Mouse (Mus musculus): ENCODE measurements around the gene Tiam2.
"Not testable (repeated sequence)": the region's sequence is repeated elsewhere in the genome, so short reads cannot be mapped to it uniquely, and the experiment has no call there.

Tiam2 gene

DNA sequence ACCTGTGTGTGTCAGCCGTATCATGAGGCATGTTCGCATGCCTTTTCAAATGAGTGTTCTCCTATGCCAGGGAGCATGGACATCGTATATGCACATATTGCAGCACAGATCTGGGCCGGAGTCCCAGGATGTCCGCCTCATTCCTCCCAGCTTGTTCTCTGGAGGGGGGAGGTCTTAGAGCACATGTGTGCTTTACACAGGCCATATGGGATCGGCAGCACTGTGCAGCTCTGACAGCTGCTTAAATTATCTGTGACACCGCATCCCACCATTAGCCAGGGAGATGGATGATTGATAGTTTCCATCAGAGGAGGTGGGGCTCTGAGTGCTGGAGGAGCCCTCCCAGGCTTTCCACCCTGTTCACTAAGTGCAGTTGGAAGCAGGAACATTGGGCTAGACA lies 12.4 kb downstream of the Tiam2 start:
- no peak for DNase-seq (ENCODE audit: low read depth, low spot score)

- DNase-seq (ENCODE audit: low read depth, low spot score), result no peak
Measured at GRCm38 (mm10) chr17:3344872-3345271, 18.5 kb downstream of the Tiam2 start.

DNA sequence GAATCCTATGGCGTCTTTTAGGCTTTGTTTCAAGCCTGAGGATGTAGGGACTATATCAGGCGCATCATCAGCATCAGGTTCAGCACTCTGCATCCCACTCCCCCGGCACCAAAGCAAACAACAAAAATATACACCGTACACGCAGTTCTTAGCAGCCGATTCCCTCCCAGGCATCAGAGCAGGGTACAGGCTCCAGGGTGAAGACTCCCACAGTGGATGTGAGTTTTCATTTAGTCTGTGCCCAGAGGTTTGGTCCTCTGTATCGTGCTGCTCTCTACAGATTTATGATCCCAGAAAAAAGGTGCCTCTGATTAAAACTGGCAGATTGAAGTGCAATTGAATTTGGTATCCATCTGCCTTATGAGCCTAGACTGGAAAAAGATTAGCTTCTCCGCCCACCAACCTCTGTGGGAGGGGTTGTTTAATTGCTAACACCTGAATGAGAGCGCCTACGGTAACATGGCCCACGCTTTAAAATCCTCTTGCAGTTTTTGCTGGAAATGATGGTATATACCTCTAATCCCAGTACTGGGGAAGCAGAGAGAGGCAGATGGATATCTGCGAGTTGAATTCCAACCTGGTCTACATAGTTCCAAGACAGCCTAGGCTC lies 19.0 kb downstream of the Tiam2 start:
- DNase-seq (ENCODE audit: low read depth, low spot score), result no peak

DNA sequence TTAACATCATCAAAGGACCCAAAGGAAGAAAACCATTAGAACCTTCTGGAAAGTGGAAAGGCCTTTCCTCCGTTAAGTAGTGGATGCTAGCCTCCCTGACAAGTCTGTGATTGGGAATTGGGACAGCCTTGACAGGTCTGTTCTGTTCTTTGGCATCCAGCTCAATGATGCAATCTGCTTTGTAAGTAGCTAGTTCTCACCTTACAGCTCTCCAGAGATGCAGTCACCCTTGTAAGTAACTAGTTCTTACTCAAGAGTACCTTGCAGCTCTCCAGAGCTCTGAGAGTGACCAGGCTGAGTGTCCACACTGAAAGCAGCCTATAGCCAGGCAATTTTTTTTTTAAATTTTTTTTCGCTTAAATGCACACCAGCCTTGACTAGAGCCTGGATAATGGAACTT lies 21.4 kb downstream of the Tiam2 start:
- no peak for DNase-seq (ENCODE audit: low read depth, low spot score)

DNA sequence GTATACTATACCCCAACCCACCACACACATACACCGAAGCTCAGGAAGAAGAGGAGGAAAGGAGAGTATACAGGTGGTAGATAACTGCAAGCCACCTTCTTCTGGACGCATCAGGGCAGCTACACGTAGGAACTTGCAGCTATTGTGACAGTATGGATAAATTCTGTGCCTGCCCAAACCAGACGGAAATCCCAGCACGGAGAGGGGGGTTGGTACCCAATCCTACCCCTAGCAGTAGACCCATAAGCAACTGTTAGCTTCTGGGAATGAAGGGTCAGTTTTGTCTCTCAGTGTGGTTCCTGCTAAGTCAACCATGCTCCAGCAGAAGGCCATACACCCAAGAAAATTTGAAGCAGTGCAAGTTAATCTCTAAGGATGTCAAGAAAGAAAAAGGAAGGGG lies 23.0 kb downstream of the Tiam2 start:
- DNase-seq (ENCODE audit: low read depth, low spot score), result no peak

- no peak for DNase-seq (ENCODE audit: low read depth, low spot score)
Measured at GRCm38 (mm10) chr17:3349939-3350338, 23.6 kb downstream of the Tiam2 start.

GRCm38 (mm10) chr17:3350405-3350804 lies 24.0 kb downstream of the Tiam2 start:
- DNase-seq (ENCODE audit: low read depth, low spot score), result no peak

DNA sequence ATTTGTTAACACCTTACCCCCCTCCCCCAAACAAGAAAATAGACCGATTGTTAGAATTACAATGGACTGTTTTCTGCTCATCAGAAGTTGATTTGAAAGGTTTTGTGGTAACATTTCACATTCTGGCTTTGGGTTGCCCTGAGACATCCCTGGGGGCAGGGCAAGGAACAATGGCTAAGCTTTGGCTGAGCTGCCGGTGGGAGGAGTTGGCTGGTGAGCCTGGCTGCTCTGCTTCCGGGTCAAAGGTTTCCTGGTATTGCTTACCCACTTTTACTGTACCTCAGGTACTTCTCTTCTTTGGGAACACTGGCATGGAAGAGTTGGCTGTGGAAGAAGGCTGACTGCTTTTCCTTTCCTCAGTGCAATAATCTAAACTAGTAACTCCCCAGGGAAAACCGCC lies 25.3 kb downstream of the Tiam2 start:
- peak; percentile 38 for DNase-seq (ENCODE audit: low read depth, low spot score)

DNA sequence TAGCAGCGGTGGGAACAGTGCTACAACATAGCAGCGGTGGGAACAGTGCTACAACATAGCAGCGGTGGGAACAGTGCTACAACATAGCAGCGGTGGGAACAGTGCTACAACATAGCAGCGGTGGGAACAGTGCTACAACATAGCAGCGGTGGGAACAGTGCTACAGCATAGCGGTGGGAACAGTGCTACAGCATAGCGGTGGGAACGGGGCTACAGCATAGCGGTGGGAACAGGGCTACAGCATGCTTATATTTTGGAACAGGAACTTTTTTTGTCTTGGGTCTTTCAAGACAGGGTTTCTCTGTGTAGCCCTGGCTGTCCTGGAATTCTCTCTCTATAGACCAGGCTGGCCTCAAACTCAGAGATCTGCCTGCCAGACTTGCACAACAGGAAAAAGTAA lies 26.8 kb downstream of the Tiam2 start:
- DNase-seq (ENCODE audit: low read depth, low spot score), result not testable (repeated sequence)

- no peak for DNase-seq (ENCODE audit: low read depth, low spot score)
Measured at GRCm38 (mm10) chr17:3354856-3355255, 28.5 kb downstream of the Tiam2 start.

DNA sequence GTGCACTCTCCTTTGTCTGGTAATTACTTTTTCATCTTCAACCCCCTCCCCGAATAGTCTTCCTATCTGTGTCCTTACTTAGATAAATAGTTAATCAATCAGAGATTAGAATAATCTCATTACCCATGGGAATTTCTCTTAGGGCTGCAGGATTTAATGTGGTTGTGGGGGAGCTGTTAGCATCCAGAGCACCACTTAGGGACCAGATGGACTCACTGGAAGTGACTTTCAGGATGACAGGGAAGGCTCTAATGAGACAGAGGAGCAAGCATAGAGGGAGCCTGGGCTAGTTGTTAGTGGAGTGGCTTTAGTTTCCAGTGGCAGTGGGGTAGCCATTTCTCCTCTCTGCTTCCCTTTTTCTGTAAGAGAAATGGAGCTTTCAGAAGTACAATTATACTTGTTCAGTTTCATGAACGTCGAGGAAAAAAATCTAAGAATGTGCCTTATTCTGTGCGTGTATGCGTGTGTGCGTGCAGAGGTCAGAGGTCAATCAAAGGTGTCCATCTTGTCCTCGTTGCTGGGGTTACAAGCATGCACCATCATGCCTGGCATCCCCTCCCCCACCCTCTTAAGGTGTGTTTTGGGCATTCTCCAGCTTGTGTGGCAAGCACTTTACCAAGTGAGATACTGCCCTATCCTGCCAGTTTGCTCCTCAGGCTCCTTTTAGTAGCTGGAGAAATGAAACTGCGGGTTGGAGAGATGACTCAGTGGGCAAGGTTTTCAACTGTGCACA lies 30.4 kb downstream of the Tiam2 start:
- DNase-seq (ENCODE audit: low read depth, low spot score), result no peak

DNA sequence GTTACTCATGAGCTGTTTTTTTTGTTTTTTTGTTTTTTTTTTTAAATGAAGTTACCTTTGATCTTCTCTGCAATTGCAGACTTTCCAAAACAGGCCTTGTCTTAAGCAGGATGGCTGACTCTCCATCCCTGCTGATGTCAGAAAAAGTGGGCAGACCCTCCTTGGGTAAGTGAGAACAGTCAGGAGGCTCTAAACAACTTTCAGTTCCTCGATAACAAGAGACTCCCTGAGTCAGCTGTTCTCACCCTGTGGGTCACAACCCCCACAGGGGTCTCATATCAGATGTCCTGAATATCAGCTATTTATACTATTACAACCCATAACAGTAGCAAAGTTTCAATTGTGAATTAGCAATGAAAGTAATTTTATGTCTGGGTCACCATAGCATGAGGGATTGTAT lies 33.9 kb downstream of the Tiam2 start:
- no peak for DNase-seq (ENCODE audit: low read depth, low spot score)

DNA sequence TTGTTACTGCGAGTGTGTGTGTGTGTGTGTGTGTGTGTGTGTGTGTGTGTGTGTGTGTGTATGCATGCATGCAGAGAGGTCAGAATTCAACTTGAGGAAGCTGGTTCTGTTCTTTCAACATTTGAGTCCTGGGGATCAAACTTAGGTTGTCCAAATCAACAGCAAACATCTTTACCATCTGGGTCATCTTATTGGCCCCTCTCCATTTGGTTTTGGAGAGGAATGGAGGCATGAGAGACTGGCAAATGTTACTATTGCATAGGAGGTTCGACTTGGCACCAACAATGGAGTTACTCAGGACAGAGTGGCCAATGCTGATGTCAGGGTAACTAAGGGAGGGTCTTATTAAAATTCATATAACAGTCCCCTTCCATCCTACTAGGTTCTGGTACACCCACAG lies 35.4 kb downstream of the Tiam2 start:
- DNase-seq (ENCODE audit: low read depth, low spot score), result no peak

DNA sequence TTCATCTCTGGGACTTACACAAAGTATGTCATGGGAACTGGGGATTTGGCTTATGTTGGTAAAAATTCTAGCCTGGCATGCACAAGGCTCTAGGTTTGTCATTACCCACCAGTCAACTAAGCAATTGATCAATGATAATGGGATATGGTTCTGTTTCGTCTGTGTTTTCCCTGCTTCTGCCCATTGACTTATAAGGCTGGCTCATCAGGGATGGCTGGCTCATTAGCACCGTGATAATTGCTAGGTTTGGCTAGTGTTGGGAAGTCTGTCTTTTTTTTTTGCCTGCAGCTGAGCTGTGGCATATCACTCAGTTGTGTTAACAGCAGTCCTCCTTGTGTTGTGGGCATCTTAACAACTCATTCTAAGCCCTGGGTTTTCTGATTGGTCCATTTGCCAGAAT lies 36.8 kb downstream of the Tiam2 start:
- no peak for DNase-seq (ENCODE audit: low read depth, low spot score)

DNA sequence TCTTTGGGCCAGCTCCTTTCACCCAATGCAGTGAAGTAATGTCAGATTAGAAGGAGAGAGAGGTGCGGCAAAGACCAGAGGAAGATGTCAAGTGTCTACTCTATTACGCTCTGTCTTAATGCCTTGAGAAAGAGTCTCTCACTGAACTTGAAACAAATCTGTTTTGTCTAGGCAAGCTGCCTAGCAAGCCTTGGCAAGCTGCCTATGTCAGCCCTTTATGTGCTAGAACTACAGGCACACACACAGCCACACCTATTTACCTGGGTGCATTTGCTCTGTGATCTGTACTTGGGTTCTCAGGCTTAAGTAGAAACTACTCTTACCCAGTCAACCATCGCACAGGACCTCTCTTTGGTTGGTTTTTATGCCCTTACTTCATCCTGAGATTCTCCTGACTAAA lies 40.4 kb downstream of the Tiam2 start:
- no peak for DNase-seq (ENCODE audit: low read depth, low spot score)

GRCm38 (mm10) chr17:3368386-3368785 lies 42.0 kb downstream of the Tiam2 start:
- DNase-seq (ENCODE audit: low read depth, low spot score), result no peak

- DNase-seq (ENCODE audit: low read depth, low spot score), result no peak
Measured at GRCm38 (mm10) chr17:3369631-3370030, 43.3 kb downstream of the Tiam2 start.

- no peak for DNase-seq (ENCODE audit: low read depth, low spot score)
Measured at GRCm38 (mm10) chr17:3378606-3379005, 52.2 kb downstream of the Tiam2 start.

- no peak for DNase-seq (ENCODE audit: low read depth, low spot score)
Measured at GRCm38 (mm10) chr17:3379753-3380588, 53.6 kb downstream of the Tiam2 start.

- no peak for DNase-seq (ENCODE audit: low read depth, low spot score)
Measured at GRCm38 (mm10) chr17:3385391-3385790, 59.0 kb downstream of the Tiam2 start.

GRCm38 (mm10) chr17:3387819-3388218 lies 61.4 kb downstream of the Tiam2 start:
- DNase-seq (ENCODE audit: low read depth, low spot score), result no peak

GRCm38 (mm10) chr17:3389741-3390140 lies 63.4 kb downstream of the Tiam2 start:
- DNase-seq (ENCODE audit: low read depth, low spot score), result no peak

DNA sequence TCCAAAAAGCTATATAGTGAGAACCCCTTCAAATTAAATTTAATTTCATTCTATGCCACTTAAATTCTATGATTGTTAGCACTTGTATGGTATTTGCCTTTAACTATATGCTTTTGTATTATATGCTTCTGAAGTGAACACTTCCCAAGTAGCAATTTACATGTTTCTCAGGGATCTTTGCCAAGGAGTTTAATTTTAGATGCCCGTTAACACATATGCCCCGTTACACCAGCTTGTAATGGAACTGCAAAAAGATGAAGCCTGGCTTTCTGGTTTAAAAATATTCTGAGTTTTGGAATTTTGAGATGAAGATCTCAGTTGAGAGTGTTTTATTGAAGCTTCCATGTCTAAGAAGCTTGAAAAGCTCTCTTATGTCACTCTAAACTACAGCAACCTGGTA lies 67.6 kb downstream of the Tiam2 start:
- DNase-seq (ENCODE audit: low read depth, low spot score), result no peak

Data from WW6 (cell line).